Mouse (Mus musculus) c-Kit-negative CD71-positive TER-119-positive erythroid progenitor cells, embryonic 14.5 days (primary cell): ENCODE results near the gene Acsl3.

Experiments
- DNase-seq: peaks from one replicate; pipeline ENCODE4 v3.0.0-alpha.2; 2013; ENCODE audit warnings: low read depth, low spot score

Acsl3 gene

DNA sequence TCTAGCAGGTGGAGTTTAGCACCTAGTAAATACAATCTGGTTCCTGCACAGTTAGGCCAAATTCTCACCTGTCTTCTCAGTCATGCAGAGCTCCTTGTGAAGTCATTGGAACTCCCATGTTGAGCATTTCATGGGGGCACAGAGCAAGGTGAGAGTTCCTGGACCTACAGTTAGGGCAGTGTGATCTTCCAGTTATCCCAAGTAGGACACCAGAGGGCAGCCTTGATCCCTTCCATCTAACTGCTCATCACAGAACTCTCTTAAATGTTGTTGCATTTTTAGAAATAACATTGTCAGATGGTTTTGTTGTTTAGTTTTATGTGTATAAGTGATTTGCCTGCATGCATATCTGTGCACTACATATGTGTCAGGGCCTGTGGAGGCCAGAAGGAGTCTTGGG is 29.2 kb downstream of the Acsl3 start:
- no peak for DNase-seq

DNA sequence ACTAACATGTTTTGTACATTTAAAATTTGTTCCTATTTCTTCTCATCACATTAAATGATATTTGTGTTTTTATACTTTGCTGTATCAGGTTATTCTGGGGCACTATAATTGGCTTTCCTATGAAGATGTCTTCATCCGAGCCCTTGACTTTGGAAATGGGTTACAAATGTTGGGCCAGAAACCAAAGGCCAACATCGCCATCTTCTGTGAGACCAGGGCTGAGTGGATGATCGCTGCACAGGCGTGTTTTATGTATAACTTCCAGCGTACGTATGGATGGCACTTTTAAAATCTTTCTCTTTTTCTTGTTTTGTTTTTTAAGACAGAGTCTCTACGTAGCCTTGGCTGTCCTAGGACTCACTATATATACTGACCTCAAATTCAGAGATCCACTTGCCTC is 30.5 kb downstream of the Acsl3 start:
- no peak for DNase-seq

DNA sequence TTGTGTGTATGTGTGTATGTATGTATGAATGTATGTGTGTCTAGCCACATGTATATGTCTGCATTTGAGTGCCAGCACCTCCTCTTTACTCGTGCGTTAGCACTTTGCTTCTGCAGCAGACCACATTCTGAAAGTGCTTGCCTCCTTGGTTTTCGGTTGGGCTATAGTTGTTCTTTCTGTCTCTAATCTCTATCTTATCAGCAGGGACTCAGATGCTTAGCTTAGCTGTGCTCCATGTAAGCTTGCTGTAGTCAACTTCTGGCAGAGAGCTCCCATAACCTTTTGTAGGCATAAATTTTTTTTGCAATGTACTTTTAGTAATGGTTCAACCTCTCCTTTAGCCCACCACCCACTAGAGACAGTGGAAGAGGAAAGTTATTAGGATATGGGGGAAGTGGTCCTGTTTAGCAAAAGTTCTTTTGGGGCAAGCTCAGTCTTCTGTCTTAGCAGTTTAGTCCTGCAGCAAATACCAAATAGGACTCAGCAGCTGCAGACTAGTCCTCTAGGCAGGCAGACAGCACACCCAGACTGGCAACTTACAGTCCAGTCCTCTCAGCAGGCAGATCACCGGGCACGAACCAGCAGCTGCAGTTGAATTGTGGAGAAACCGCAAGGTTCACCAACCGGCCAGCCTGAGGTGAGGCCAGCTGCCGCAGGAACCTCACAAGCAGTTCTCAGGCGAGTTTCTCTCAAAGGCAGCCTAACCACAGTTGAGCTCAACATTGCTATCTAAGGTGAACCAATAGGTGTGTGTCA is 37.1 kb downstream of the Acsl3 start:
- no peak for DNase-seq

DNA sequence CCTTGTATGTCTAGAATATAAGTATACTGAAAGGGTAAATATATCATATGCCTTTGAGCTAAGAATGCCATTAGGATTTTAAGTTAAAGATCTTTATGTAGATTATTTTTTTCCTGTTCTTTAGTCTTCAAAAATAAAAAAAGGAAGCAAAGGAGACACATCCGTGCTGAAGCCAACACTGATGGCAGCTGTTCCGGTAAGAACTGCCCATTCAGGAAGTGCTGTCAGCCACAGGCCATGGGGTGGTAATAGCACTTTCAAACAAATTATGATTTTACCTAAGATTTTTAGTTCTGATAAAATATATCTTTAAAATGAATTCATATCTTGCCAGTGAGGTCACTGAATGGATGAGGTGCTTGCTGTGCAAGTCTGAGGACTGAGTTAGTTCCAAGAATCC is 38.7 kb downstream of the Acsl3 start:
- DNase-seq, result no peak

DNA sequence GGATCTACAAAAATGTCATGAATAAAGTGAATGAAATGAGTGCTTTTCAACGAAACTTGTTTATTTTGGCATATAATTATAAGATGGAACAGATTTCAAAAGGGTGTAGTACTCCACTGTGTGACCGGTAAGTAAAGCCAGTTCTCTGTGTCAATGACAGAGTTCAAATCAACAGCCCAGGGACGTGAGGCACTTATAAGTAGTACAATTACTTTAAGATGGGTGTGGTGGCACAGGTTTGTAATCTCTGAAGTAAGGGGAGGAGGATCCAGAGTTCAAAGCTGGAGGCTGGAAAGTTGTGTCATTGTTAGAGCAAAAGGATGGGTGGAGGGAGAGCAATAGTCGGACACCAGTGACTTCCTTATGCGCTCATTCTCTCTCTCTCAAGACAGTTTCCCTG is 39.3 kb downstream of the Acsl3 start:
- no peak for DNase-seq

GRCm38 (mm10) chr1:78698138-78698537 is 40.5 kb downstream of the Acsl3 start:
- DNase-seq, result no peak

GRCm38 (mm10) chr1:78701740-78702139 is 44.1 kb downstream of the Acsl3 start:
- no peak for DNase-seq

DNA sequence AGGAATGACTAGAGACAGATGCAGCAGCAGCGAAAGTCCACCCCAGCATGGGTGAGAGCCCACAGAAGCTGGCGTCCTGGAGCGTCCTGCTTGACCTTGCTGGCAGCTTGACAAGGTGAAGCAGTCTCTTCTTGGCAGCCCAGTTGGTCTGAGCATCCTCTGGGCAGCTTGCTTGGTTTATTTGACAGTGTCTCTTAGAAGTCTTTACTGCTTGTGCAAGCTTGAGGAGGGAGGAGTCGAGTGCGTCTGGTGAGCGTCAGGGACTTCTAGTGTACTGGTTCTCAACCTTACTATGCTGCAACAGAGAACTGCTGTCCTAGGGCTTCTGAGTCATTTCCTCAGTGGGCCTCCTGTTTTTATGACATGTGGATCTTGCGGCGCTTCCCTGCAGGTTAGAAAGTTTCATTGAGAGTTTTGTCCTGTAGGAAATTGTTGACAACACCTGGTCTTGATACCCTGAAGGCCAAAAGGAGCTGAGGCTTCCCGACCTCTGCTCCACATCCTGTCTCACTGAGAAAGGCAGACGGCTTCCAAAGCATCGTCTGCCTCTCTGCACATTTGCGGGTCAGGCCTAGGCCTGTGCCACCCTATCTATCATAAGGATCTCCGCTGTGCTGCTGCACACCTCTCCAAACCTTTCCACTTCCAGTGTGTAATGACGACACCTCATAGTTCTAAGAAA is 44.8 kb downstream of the Acsl3 start:
- DNase-seq, result no peak

- no peak for DNase-seq
Observed at GRCm38 (mm10) chr1:78702964-78703285, 45.3 kb downstream of the Acsl3 start.

- DNase-seq, result no peak
Observed at GRCm38 (mm10) chr1:78706338-78706737, 48.7 kb downstream of the Acsl3 start.

- DNase-seq, result no peak
Observed at GRCm38 (mm10) chr1:78707280-78707679, 49.7 kb downstream of the Acsl3 start.

- no peak for DNase-seq
Observed at GRCm38 (mm10) chr1:78710026-78710425, 52.4 kb downstream of the Acsl3 start.

DNA sequence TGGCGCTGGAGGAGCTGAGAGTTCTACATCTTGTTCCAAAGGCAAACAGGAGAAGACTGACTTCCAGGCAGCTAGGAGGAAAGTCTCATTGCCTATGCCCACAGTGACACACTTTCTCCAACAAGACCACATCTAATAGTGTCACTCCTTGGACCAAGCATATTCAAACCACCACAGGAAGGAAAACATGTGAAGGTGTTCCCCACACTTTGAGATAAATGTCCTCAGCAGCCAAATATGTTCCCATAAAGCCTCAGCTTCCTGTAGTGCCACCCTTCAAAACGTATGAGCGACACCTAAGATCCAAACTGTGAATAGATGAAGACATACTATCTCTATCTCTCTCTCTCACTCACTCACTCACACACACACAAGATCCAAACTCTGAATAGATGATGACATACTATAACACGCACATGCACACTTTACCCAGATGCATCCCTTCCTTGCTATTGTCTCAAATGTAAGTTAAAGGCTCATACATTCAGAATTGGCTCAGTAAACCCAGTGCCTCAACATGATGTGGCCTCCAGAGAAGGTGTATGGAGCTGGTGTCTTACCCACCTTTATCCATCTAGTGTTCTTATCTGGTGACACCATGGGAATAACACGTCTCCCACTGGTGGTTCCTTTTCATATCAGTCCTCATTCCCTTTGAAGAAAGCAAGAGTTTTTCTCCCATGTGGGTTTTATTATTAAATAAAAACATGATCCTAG is 53.1 kb downstream of the Acsl3 start:
- no peak for DNase-seq

- no peak for DNase-seq
Observed at GRCm38 (mm10) chr1:78724458-78725190, 67.0 kb downstream of the Acsl3 start.

DNA sequence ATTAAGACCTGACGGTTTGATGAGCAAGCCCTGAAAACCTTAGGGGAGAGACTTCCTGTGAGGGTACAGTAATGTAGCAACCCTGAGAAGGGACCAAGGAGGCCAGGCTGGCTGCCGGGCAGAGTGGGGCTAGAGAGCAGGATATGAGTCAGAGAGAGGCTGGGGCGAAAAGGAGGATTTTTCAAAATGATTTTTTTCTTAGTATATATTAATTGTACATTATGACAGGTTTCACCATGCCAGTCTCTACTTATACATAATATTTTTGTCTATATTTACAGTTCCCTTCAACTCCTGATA is 67.5 kb downstream of the Acsl3 start:
- DNase-seq, result no peak

- DNase-seq, result no peak
Observed at GRCm38 (mm10) chr1:78725617-78726223, 68.1 kb downstream of the Acsl3 start.

DNA sequence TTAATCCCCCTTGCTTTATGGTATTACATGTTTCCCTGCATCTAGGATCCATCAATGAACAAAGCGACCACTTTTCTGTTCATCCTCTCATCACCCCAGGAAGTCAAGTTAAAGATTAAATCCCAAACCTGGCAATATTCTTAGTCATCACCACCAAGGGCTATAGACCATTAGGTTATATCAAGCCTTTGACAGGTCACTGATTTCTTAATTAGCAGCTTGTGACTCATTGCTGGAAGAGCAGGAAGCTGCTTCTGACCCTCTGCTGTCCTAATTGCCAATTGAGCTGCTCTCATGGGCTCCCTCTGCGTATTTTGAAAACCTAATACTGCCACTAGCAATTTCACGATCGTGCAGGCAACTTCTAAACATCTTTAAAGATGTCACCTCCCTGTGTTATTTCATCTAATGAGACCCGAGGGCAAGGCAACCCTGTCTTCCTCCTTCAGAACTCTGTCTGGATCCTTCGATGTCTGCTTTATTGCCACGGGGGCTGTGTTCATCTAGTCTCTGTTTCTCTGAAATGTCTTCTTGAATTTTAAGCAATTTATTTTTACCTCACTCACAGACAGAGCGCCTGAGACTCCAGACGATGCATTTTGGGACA is 72.6 kb downstream of the Acsl3 start:
- DNase-seq, result no peak

DNA sequence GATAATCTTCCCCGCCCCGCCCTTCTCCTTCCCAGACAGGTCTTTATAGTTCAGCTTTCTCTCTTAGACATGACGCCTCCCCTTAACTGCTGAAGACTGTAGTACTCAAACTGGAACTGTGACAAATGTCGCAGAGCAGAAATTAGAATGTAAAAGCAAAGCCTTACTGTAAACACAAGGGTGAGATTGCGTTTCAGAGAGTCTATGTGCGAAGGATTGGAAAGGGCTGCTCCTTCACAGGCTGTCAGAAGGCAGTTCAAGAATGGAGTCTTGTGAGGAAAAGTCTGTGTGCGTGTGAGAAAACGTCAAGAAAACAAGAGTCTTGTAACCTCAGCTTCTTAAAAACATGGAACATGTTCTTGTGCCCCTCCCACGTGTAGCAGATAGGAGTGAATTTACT is 74.7 kb downstream of the Acsl3 start:
- DNase-seq, result no peak

GRCm38 (mm10) chr1:78734261-78735000 is 76.8 kb downstream of the Acsl3 start:
- DNase-seq, result no peak

DNA sequence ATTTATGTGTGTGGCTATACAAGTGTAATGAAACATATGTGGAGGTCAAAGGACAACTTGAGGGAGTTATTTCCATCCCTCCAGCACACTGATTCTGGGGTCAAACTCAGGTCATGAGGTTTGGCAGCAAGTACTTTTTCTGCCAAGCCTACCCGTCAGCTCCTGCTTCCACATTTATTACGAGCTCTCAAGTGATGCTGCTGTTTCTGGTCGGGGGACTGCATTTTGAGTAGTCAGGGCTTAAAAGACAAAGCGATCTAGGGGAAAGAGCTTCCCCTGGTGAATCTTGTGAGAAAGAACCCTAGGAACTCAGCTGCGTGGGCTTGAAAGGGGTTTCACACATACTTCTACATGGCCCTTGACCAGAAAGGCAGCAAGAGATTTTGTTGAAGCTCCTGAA is 80.0 kb downstream of the Acsl3 start:
- no peak for DNase-seq

DNA sequence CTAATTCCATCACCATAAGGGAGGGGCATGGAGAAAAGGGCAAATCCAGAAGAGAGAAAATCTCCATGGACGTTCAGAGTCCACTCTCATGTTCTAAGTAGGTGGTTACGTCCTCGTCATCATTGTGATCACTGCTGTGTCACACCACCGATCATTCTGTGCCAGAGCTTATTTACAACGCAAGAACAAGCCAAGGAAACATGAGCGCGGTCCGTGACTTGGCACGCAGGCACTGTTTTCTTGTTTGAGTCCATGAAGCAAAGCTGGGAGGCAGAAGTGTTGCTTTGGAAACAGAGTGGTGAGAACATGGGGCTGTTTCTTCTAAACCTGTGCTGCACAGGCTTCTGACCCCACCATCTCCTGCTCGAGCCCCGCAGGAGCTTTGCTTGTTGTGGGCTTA is 83.1 kb downstream of the Acsl3 start:
- no peak for DNase-seq
